Mouse (Mus musculus) right cerebral cortex, postnatal 36 days (tissue): ENCODE results near the gene Rtp3.

Experiments
- DNase-seq, 2 experiments: peaks; one replicate each; pipeline ENCODE4 v3.0.0; 2022; ENCODE audit warnings: low spot score in 2 of 2, mixed read lengths in 1 of 2

Rtp3 gene

DNA sequence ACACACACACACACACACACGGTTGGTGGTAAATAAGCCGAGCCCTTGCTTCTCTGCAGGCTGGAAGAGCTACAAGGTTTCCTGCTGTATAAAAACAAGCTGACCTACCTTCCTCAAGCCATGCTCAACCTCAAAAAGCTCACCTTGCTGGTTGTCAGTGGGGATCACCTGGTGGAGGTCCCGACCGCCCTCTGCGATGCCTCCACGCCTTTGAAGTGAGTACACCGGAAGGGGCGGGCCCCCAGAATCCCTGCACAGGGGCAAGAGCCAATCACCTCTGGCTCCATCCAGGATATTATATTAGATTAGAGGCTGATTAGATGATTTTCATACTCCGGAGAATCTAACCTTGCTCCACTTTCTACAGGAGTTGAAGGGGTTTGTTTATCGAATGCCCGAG lies 11.0 kb downstream of the Rtp3 start:
- DNase-seq: no peak

DNA sequence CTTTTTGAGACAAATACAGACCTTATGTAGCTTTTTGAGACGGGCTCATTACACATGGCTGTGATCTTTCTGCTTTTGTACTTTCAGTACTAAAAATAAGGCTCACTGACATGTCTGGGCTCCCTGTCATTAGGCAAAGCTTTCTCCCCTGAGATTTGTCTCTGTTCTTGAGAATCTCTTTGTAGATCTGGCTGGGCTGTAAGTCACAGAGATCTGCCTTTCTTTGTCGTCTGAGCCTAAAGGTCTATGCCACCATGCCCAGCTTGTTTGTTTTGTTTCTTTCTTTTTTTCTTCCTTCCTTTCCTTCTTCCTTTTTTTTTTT lies 24.5 kb downstream of the Rtp3 start:
- DNase-seq: no peak

GRCm38 (mm10) chr9:110965062-110965909 lies 25.1 kb downstream of the Rtp3 start:
- no peak for DNase-seq

DNA sequence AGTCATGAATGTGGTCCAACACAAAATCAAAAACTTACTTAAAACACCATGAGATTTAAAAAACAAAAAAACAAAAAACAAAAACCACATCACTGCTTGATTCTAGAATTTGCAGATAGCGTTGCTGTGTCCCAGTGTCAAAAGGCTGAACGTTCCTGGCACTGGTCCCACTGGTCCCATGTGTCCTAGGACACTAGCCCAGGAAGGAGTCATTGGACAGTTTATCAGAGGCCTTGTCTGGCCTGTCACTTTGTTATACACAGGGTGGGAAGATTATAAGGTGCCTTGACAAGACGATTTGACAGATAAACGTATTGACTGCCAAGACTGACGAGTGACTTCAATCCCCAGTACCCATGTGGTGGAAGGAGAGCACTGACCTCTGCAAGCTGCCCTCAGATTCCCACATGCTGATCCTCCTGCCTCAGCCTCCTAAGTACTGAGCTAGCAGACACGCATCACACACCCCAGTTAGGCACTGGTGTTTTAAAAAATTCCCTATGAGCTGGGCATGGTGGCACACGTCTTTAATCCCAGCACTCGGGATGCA lies 26.7 kb downstream of the Rtp3 start:
- DNase-seq: no peak

DNA sequence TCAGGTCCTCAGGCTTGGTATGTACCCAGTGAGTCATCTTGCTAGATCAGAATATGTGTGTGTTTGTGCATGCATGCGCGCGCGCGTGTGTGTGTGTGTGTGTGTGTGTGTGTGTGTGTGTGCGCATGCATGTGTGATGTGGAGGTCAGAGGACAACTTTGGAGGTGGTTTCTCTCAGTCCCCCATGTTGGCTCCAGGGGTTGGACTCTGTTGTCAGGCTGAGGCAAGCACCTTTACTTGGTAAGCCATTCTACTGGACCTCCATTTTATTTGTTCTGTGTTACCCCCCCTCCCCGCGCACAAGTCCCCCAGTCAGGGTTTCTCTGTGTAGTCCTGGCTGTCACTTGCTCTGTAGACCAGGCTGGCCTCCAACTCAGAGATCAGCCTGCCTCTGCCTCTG lies 29.0 kb downstream of the Rtp3 start:
- no peak for DNase-seq

DNA sequence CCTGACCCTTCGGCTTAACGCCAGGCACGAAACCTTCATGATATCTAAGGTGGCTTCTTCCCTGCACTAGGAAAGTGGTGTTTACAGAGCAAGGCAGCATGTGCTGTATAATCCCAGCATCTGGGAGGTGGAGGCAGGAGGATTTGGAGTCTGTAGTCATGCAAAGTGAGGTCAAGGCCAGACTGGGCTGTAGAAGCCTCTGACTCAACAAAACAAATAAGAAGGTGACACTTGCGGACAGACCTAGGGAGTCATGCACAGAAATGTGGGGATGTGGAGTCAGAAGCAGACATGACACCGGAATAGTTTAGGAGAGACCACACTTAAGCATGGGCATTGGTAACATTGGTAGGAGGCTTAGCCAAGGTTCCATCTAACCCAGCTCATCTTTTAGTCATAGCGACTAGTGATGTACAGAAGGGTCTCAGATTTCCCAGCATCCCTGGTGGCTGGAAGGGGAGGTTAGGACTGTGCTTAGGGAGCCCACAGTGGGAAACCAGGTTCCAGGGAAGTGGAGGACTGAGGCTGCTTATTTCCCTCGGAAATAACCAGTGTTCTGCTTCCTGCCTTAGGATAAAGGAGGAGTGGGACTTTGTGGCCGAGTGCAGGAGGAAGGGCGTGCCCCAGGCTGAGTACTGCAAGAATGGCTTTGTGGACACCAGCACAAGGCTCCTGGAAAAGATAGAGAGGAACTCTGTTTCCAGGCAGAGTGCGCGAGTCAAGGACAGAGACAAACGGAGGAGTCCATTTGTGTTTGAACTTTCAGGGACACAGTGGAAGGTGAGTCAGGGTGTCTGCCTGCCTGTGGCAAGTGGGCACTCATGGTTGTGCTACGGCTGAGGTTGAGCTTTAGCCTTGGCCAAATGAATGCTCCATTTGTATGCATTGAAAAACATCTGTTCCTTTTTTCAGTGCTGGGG lies 29.9 kb downstream of the Rtp3 start:
- no peak for DNase-seq

DNA sequence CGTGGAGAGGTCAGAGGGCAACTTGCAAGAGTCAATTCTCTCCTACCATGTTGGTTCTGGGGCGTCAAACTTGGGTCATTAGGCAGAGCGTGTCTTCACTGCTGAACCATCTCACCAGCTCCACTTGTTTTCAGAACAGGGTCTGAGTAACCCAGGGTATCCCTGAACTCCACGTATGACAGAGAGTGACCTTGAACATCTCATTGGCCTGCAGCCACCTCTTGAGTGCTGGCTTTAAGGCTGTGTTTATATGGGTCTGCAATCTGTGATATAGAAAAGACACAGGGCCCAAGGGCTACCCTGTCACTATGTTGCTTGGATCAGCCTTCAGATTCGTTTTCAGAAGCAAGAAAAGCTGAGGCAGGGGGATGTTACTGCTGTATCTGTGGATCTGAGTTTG lies 30.7 kb downstream of the Rtp3 start:
- DNase-seq: no peak

- no peak for DNase-seq
Measured at GRCm38 (mm10) chr9:110955962-110956361, 34.4 kb downstream of the Rtp3 start.

- no peak for DNase-seq
Measured at GRCm38 (mm10) chr9:110954681-110955445, 35.5 kb downstream of the Rtp3 start.

GRCm38 (mm10) chr9:110953550-110954461 lies 36.6 kb downstream of the Rtp3 start:
- DNase-seq: peak; percentile 46 to 60

- no peak for DNase-seq
Measured at GRCm38 (mm10) chr9:110952931-110953549, 37.3 kb downstream of the Rtp3 start.

DNA sequence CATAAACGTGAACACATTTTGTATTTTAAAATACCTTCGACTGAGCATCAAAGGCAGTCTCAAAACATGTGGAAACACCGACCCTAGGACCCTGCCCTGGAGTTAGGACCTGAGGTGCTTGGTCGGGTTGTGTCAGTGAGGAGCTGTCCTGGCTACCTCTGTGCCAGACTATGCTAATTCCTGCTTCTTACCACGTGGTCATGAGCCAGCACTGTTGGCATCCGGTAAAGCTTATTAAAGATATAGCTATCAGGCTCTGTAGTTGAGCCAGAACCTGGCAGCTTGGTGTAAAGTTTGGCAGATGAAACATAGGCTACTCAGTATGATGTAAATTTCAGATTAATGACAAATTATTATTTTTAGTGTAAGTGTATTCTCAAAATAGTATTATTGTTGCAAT lies 38.0 kb downstream of the Rtp3 start:
- DNase-seq: no peak

- DNase-seq: no peak
Measured at GRCm38 (mm10) chr9:110951866-110952265, 38.5 kb downstream of the Rtp3 start.

DNA sequence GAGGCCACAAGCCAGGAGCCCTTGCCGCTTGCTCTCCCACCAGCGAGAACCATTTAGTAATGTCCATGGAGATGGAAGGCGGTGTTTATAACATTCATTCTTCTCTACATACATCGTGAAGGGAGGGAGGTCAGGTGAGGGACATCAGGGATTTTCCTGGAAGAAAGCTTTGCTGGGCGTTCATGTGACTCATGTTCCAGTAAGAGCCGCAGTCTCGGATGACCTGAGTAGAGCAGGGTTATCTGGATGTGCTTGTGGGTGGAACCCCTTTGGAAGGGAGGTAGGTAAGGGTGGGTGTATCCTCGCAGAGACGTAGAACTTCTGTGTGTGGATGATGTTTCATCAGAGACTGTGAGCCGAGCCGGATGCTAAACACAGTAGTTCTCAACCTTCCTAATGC lies 39.0 kb downstream of the Rtp3 start, which contains the start of gene Lrrc2:
Gene Lrrc2 (plus strand): TSS at position 149 of the 400 bp plus-strand sequence.
- no peak for DNase-seq

GRCm38 (mm10) chr9:110950109-110950508 lies 40.3 kb downstream of the Rtp3 start:
- DNase-seq: no peak

DNA sequence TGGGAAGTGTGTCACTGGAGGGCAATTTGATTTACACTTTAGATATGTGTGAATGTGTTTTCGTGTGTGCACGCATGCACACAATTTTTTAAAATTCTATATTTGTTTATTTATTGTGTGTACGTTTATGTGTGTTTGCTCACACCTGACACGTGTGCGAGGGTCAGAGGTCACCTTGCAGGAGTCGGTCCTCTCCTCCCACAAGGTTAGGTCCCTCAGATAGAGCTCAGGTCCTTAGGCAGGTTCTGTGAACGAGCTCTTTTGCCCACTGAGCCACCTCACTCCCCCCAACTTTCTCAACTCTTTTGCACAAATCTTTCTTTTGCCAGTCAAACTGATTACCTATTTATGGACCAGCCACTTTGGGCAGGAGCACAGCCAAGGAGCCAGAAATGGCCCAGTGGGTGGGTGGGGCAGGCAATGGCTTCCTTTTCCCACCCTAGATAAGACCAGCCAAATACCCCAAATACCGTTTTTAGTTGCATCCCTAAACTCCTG lies 41.5 kb downstream of the Rtp3 start:
- no peak for DNase-seq

- DNase-seq: no peak
Measured at GRCm38 (mm10) chr9:110947900-110948299, 42.5 kb downstream of the Rtp3 start.

DNA sequence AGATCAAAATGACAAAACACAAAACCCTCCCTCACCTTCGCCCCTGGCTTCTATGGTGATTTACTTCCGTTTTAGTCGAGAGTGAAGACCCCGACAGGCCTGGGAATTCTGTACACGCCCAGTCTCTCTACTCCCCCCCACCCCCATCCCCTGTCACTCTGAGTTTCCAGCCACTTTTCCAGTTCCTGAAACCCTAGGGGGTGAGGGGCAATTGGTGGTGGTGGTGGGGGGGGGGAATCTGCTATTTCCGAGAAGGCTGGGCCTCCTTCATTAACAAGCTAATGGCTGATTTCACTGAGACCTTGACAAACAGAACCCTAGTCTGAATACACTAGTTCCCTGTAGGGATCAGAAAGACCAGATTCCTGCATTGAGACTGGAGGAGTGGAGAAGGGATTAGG lies 43.1 kb downstream of the Rtp3 start:
- DNase-seq: no peak

DNA sequence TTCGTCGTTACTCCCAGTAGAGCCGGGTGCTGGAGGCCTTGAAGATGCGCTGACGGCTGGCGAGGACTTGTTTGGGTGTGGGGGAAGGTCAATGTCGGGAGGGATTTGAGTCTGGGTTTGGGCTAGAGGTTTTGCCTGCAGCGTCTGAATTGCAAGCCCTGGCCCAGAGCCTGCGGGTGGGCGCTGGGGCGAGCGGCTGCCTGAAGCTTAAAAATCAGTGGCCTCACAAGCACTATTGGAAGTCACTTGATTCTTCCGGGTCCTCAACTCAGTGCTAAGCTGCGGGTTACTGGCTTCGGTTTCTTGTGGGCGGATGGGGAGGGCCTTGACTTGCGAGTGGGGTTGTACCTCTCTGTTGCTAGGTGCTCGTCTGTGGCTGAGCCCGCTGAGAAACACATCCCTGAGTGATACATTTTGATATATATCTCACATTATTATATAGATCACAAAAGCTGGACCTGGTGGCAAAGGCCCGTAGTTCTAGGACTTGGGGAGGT lies 43.8 kb downstream of the Rtp3 start:
- DNase-seq: no peak

GRCm38 (mm10) chr9:110945926-110946325 lies 44.5 kb downstream of the Rtp3 start, which contains the start of gene Tdgf1:
Gene Tdgf1, minus strand, starts transcription at chr9:110946158.
- no peak for DNase-seq
